Mouse (Mus musculus): ENCODE results near the gene Fam205c. TPM values are rescaled to one million over a fixed set of nuclear protein-coding genes. Genes with fewer than 3 reads are reported as not detected.

Fam205c gene
- polyA plus RNA-seq, 1 experiment from 2014 or later, result 1.7 TPM

Other genes starting within 250 kb of the Fam205c start
- gene Gm2564, start 244.5 kb downstream of the Fam205c start, polyA plus RNA-seq (2015; fragmentation: Nextera tagmentation; extraction: Ambion mirVana), result not detected in 2 replicates
- not detected in 2 replicates for gene Ccl27b, start 219.0 kb downstream of the Fam205c start, polyA plus RNA-seq (2015; fragmentation: Nextera tagmentation; extraction: Ambion mirVana)
- not detected in 2 replicates for gene Il11ra2, start 212.3 kb downstream of the Fam205c start, polyA plus RNA-seq (2015; fragmentation: Nextera tagmentation; extraction: Ambion mirVana)
- gene 4930578G10Rik, start 138.7 kb downstream of the Fam205c start, polyA plus RNA-seq (2015; fragmentation: Nextera tagmentation; extraction: Ambion mirVana), result 0.23 and 0.71 TPM in 2 replicates
- 0.53 TPM in 1 of 2 replicates, not detected in the other for gene Ccl19, start 117.7 kb downstream of the Fam205c start, polyA plus RNA-seq (2015; fragmentation: Nextera tagmentation; extraction: Ambion mirVana)
- 1.3 and 1.4 TPM in 2 replicates for gene Ccl21a, start 100.2 kb downstream of the Fam205c start, polyA plus RNA-seq (2015; fragmentation: Nextera tagmentation; extraction: Ambion mirVana)
- gene Fam205a1, start 20.3 kb downstream of the Fam205c start, polyA plus RNA-seq (2015; fragmentation: Nextera tagmentation; extraction: Ambion mirVana), result 0.05 TPM in 1 of 2 replicates, not detected in the other
- 0.36 and 0.69 TPM in 2 replicates for gene Gm12394, start 17.5 kb downstream of the Fam205c start, polyA plus RNA-seq (2015; fragmentation: Nextera tagmentation; extraction: Ambion mirVana)
- 21.7 and 23.0 TPM in 2 replicates for gene Phf24, start 42.4 kb upstream of the Fam205c start, polyA plus RNA-seq (2015; fragmentation: Nextera tagmentation; extraction: Ambion mirVana)
- gene Dnajb5, start 75.6 kb upstream of the Fam205c start, polyA plus RNA-seq (2015; fragmentation: Nextera tagmentation; extraction: Ambion mirVana), result 51.0 and 51.2 TPM in 2 replicates
- gene 1700022I11Rik, start 95.4 kb upstream of the Fam205c start, polyA plus RNA-seq (2015; fragmentation: Nextera tagmentation; extraction: Ambion mirVana), result 0.63 and 0.70 TPM in 2 replicates
- gene Vcp, start 126.3 kb upstream of the Fam205c start, polyA plus RNA-seq (2015; fragmentation: Nextera tagmentation; extraction: Ambion mirVana), result 524 and 526 TPM in 2 replicates
- 20.0 and 21.9 TPM in 2 replicates for gene Fancg, start 136.3 kb upstream of the Fam205c start, polyA plus RNA-seq (2015; fragmentation: Nextera tagmentation; extraction: Ambion mirVana)
- gene Pigo, start 151.6 kb upstream of the Fam205c start, polyA plus RNA-seq (2015; fragmentation: Nextera tagmentation; extraction: Ambion mirVana), result 27.4 and 27.5 TPM in 2 replicates
- 226 and 232 TPM in 2 replicates for gene Stoml2, start 157.5 kb upstream of the Fam205c start, polyA plus RNA-seq (2015; fragmentation: Nextera tagmentation; extraction: Ambion mirVana)
- 33.3 and 34.1 TPM in 2 replicates for gene Fam214b, start 172.0 kb upstream of the Fam205c start, polyA plus RNA-seq (2015; fragmentation: Nextera tagmentation; extraction: Ambion mirVana)
- gene Unc13b, start 184.7 kb upstream of the Fam205c start, polyA plus RNA-seq (2015; fragmentation: Nextera tagmentation; extraction: Ambion mirVana), result 18.6 and 19.7 TPM in 2 replicates

Data from hindbrain, embryonic 13.5 days (tissue).